9 mouse cellular contexts compared by ENCODE assay signal in genomic region chr6:116635251-116636180, GRCm38 (mm10). TPM values are rescaled to one million over a fixed set of nuclear protein-coding genes. Genes with fewer than 3 reads are reported as not detected.
DNase-seq lines count a peak whose midpoint lies in the region; ATAC-seq and TF ChIP-seq lines count a peak whose summit lies in the region.
"Had no signal": no experiment of that assay in that cellular context is flagged by ENCODE, and none has a peak within 500 bp of the region (broad histone marks: within the 10 kb centered on the region; RNA-seq: fewer than 3 reads in every experiment).

No protein-coding gene starts in this region.

- peak; percentile 52 for ATAC-seq in embryonic facial prominence, embryonic 14.5 days (ENCODE audit: low read depth)
- peak; percentile 96 for ATAC-seq in intestine, embryonic 15.5 days
- peak; percentile 80 for ATAC-seq in liver, embryonic 14.5 days (ENCODE audit: insufficient read depth)
- ATAC-seq in activated CD4-positive, CD25-positive, alpha-beta regulatory T cell, adult 4 months: no peak

- TF ChIP-seq CTCF in liver, embryonic 14.5 days (IDR thresholded peaks at IDR 0.05; ENCODE audit: low read depth): no peak

- 44% methylated on average over 10 of the region's 10 CpGs for WGBS in embryonic facial prominence, embryonic 14.5 days
- WGBS in intestine, embryonic 15.5 days: 45% methylated on average over 10 of the region's 10 CpGs
- WGBS in liver, embryonic 14.5 days (ENCODE audit: insufficient replicate concordance): 28% methylated on average over 10 of the region's 10 CpGs

- H3K27ac ChIP-seq in embryonic facial prominence, embryonic 14.5 days (replicated peaks; ENCODE audit: low read depth, low read length): 0 out of 2 replicates have a peak overlapping the region, but pooled peaks have one; percentile 28
- peak overlapping the region; percentile 72 for H3K27ac ChIP-seq in intestine, embryonic 15.5 days
- H3K27ac ChIP-seq in liver, embryonic 14.5 days: peak overlapping the region; percentile 52
- H3K27ac ChIP-seq: embryonic facial prominence, embryonic 12.5 days had no signal

- no peaks in the 10 kb centered on the region for H3K27me3 ChIP-seq in embryonic facial prominence, embryonic 14.5 days (replicated peaks; ENCODE audit: control insufficient read depth, insufficient read depth, low read length)
- no peaks in the 10 kb centered on the region for H3K27me3 ChIP-seq in intestine, embryonic 15.5 days (replicated peaks)
- H3K27me3 ChIP-seq in liver, embryonic 14.5 days (ENCODE audit: control insufficient read depth, insufficient read depth, low read length): no peaks in the 10 kb centered on the region
- H3K27me3 ChIP-seq: embryonic facial prominence, embryonic 12.5 days had no signal

- peak; percentile 46 for DNase-seq in embryo, embryonic 10 days (ENCODE audit: low spot score)
- DNase-seq in embryo, embryonic 9.5 days (ENCODE audit: extremely low spot score): no peak
- DNase-seq in embryonic facial prominence, embryonic 14.5 days (ENCODE audit: low spot score): peak; percentile 74
- no peak for DNase-seq in liver, embryonic 14.5 days (ENCODE audit: low read depth in 3 of 3, low spot score in 3 of 3)
- DNase-seq in urinary bladder, postnatal 36 days (ENCODE audit: low spot score in 2 of 2): peak; percentile 58 to 82
- DNase-seq in thymus, adult 18-20 months: no peak

- no peaks in the 10 kb centered on the region for H3K4me1 ChIP-seq in embryonic facial prominence, embryonic 14.5 days (ENCODE audit: control insufficient read depth, insufficient read depth, low read length)
- peaks cover 6% of the 10 kb centered on the region for H3K4me1 ChIP-seq in intestine, embryonic 15.5 days (replicated peaks)
- peaks cover 0 to 23% of the 10 kb centered on the region in 2 experiments; a peak in 2 of 4 replicates for H3K4me1 ChIP-seq in liver, embryonic 14.5 days (replicated peaks; ENCODE audit: control insufficient read depth in 2 of 2, insufficient read depth in 2 of 2, low read length in 1 of 2)
- H3K4me1 ChIP-seq: embryonic facial prominence, embryonic 12.5 days had no signal

- H3K9ac ChIP-seq in embryonic facial prominence, embryonic 14.5 days (ENCODE audit: low read depth, low read length): no peak overlapping the region
- H3K9ac ChIP-seq in intestine, embryonic 15.5 days: no peak overlapping the region
- H3K9ac ChIP-seq in liver, embryonic 14.5 days (replicated peaks): no peak overlapping the region
- H3K9ac ChIP-seq: embryonic facial prominence, embryonic 12.5 days had no signal

- TF ChIP-seq EP300 in liver, embryonic 14.5 days (IDR thresholded peaks at IDR 0.05; ENCODE audit: low read depth): no peak; the same call in 1 of the 2 replicates

- H3K4me3 ChIP-seq in embryonic facial prominence, embryonic 14.5 days (ENCODE audit: low read depth, low read length): no peak overlapping the region
- no peak overlapping the region for H3K4me3 ChIP-seq in intestine, embryonic 15.5 days (replicated peaks)
- H3K4me3 ChIP-seq in liver, embryonic 14.5 days (ENCODE audit: insufficient read depth in 1 of 2, low read depth in 2 of 2, low read length in 2 of 2): no peak overlapping the region
- H3K4me3 ChIP-seq: embryonic facial prominence, embryonic 12.5 days had no signal

- no peak overlapping the region for H3K4me2 ChIP-seq in embryonic facial prominence, embryonic 14.5 days (ENCODE audit: low read depth, low read length)
- H3K4me2 ChIP-seq in intestine, embryonic 15.5 days (replicated peaks): peak overlapping the region; percentile 11
- H3K4me2 ChIP-seq in liver, embryonic 14.5 days (ENCODE audit: low read depth): no peak overlapping the region
- H3K4me2 ChIP-seq: embryonic facial prominence, embryonic 12.5 days had no signal

- no peaks in the 10 kb centered on the region for H3K9me3 ChIP-seq in embryonic facial prominence, embryonic 14.5 days (ENCODE audit: control insufficient read depth, low read length)
- no peaks in the 10 kb centered on the region for H3K9me3 ChIP-seq in intestine, embryonic 15.5 days
- H3K9me3 ChIP-seq in liver, embryonic 14.5 days (ENCODE audit: control insufficient read depth, low read length): no peaks in the 10 kb centered on the region
- H3K9me3 ChIP-seq: embryonic facial prominence, embryonic 12.5 days had no signal

- H3K36me3 ChIP-seq in embryonic facial prominence, embryonic 14.5 days (ENCODE audit: control insufficient read depth, insufficient read depth, low read length): no peaks in the 10 kb centered on the region
- H3K36me3 ChIP-seq in intestine, embryonic 15.5 days: no peaks in the 10 kb centered on the region
- no peaks in the 10 kb centered on the region for H3K36me3 ChIP-seq in liver, embryonic 14.5 days (replicated peaks; ENCODE audit: control insufficient read depth, insufficient read depth, low read depth)
- H3K36me3 ChIP-seq: embryonic facial prominence, embryonic 12.5 days had no signal

RNA-seq across cellular contexts. Expression of gene Zfp422, which starts 6.7 kb away (rescaled TPM):
- polyA plus RNA-seq in embryonic facial prominence, embryonic 14.5 days (2014; fragmentation: Nextera tagmentation; extraction: Ambion mirVana): 131 and 154 TPM in 2 replicates
- polyA plus RNA-seq in intestine, embryonic 15.5 days (2015; fragmentation: Nextera tagmentation; extraction: Ambion mirVana): 111 and 126 TPM in 2 replicates
- polyA plus RNA-seq in liver, embryonic 14.5 days (2012; rRNA removed): 9.0 and 10.9 TPM in 2 replicates
- polyA plus RNA-seq in liver, embryonic 14.5 days (2014; fragmentation: Nextera tagmentation; extraction: Ambion mirVana): 21.2 TPM in 2 replicates
- polyA plus RNA-seq in activated CD4-positive, CD25-positive, alpha-beta regulatory T cell, adult 4 months (2017; shearing (Covaris generic)): 10 to 100 TPM; 32.3 to 36.6 TPM

RNA-seq across cellular contexts. Expression of gene Depp1, which starts 14.9 kb away (rescaled TPM):
- polyA plus RNA-seq in embryonic facial prominence, embryonic 14.5 days (2014; fragmentation: Nextera tagmentation; extraction: Ambion mirVana): 23.7 and 27.1 TPM in 2 replicates
- 25.6 and 28.0 TPM in 2 replicates for polyA plus RNA-seq in intestine, embryonic 15.5 days (2015; fragmentation: Nextera tagmentation; extraction: Ambion mirVana)
- 3.3 and 14.3 TPM in 2 replicates for polyA plus RNA-seq in liver, embryonic 14.5 days (2012; rRNA removed)
- polyA plus RNA-seq in liver, embryonic 14.5 days (2014; fragmentation: Nextera tagmentation; extraction: Ambion mirVana): 6.3 and 9.4 TPM in 2 replicates
- polyA plus RNA-seq in activated CD4-positive, CD25-positive, alpha-beta regulatory T cell, adult 4 months (2017; shearing (Covaris generic)): under 1 TPM; 0.36 to 0.37 TPM

RNA-seq across cellular contexts. Expression of gene Rassf4, which starts 38.2 kb away (rescaled TPM):
- 17.5 and 17.9 TPM in 2 replicates for polyA plus RNA-seq in embryonic facial prominence, embryonic 14.5 days (2014; fragmentation: Nextera tagmentation; extraction: Ambion mirVana)
- polyA plus RNA-seq in intestine, embryonic 15.5 days (2015; fragmentation: Nextera tagmentation; extraction: Ambion mirVana): 9.9 and 11.3 TPM in 2 replicates
- 1.5 and 1.9 TPM in 2 replicates for polyA plus RNA-seq in liver, embryonic 14.5 days (2012; rRNA removed)
- polyA plus RNA-seq in liver, embryonic 14.5 days (2014; fragmentation: Nextera tagmentation; extraction: Ambion mirVana): 5.7 and 6.7 TPM in 2 replicates
- 1 to 10 TPM; 2.5 to 3.8 TPM for polyA plus RNA-seq in activated CD4-positive, CD25-positive, alpha-beta regulatory T cell, adult 4 months (2017; shearing (Covaris generic))

RNA-seq across cellular contexts. Expression of gene Olfr215, which starts 51.5 kb away (rescaled TPM):
- polyA plus RNA-seq in embryonic facial prominence, embryonic 14.5 days (2014; fragmentation: Nextera tagmentation; extraction: Ambion mirVana): not detected in 2 replicates
- polyA plus RNA-seq in intestine, embryonic 15.5 days (2015; fragmentation: Nextera tagmentation; extraction: Ambion mirVana): not detected in 2 replicates
- polyA plus RNA-seq in liver, embryonic 14.5 days (2012; rRNA removed): not detected in 2 replicates
- not detected in 2 replicates for polyA plus RNA-seq in liver, embryonic 14.5 days (2014; fragmentation: Nextera tagmentation; extraction: Ambion mirVana)
- polyA plus RNA-seq in activated CD4-positive, CD25-positive, alpha-beta regulatory T cell, adult 4 months (2017; shearing (Covaris generic)): not detected
- polyA plus RNA-seq: embryonic facial prominence, embryonic 12.5 days had no signal

Comparison
In these comparisons a context has a peak if more than half of its experiments do, and no peak if none do; other contexts are left out.
1. DNase-seq: peak in embryo, embryonic 10 days (single experiment), embryonic facial prominence, embryonic 14.5 days (single experiment) and urinary bladder, postnatal 36 days (2 of 2); none in embryo, embryonic 9.5 days (single experiment), liver, embryonic 14.5 days (0 of 3) and thymus, adult 18-20 months (0 of 2).
2. Peak in every context shown above with its lines, with median percentiles within 50 percentile points of each other: H3K27ac ChIP-seq.